26 mouse cellular contexts compared by ENCODE assay signal in genomic region chr9:66171275-66171921, GRCm38 (mm10). TPM values are rescaled to one million over a fixed set of nuclear protein-coding genes. Genes with fewer than 3 reads are reported as not detected.
A peak's percentile ranks its signal among the peaks of the same experiment; 100 is the strongest.
DNase-seq lines count a peak whose midpoint lies in the region; ATAC-seq lines count a peak whose summit lies in the region.
"Had no signal": no experiment of that assay in that cellular context is flagged by ENCODE, and none has a peak within 500 bp of the region (broad histone marks: within the 10 kb centered on the region; RNA-seq: fewer than 3 reads in every experiment).

No protein-coding gene starts in this region.

- H3K36me3 ChIP-seq in liver, embryonic 13.5 days: peaks cover 9% of the 10 kb centered on the region; the same call in 1 of the 2 replicates
- H3K36me3 ChIP-seq in liver, embryonic 11.5 days (ENCODE audit: control insufficient read depth, insufficient read depth, low read length): no peaks in the 10 kb centered on the region
- H3K36me3 ChIP-seq in midbrain, embryonic 11.5 days (ENCODE audit: control insufficient read depth, insufficient read depth, low read length): no peaks in the 10 kb centered on the region
- H3K36me3 ChIP-seq in midbrain, embryonic 13.5 days: no peaks in the 10 kb centered on the region
- H3K36me3 ChIP-seq in lung, embryonic 16.5 days (ENCODE audit: control insufficient read depth, insufficient read depth, low read length): no peaks in the 10 kb centered on the region
- H3K36me3 ChIP-seq: forebrain, embryonic 15.5 days; intestine, embryonic 15.5 days; stomach, embryonic 15.5 days had no signal

- no peaks in the 10 kb centered on the region for H3K9me3 ChIP-seq in liver, embryonic 13.5 days (replicated peaks)
- H3K9me3 ChIP-seq in liver, embryonic 11.5 days (ENCODE audit: control insufficient read depth, low read length): no peaks in the 10 kb centered on the region
- no peaks in the 10 kb centered on the region for H3K9me3 ChIP-seq in midbrain, embryonic 11.5 days (ENCODE audit: control insufficient read depth, low read length)
- H3K9me3 ChIP-seq in midbrain, embryonic 13.5 days: no peaks in the 10 kb centered on the region
- H3K9me3 ChIP-seq in lung, embryonic 16.5 days (ENCODE audit: control insufficient read depth, low read length): no peaks in the 10 kb centered on the region
- H3K9me3 ChIP-seq: forebrain, embryonic 15.5 days; intestine, embryonic 15.5 days; stomach, embryonic 15.5 days had no signal

- H3K4me2 ChIP-seq in liver, embryonic 13.5 days: no peak overlapping the region
- H3K4me2 ChIP-seq in liver, embryonic 11.5 days: no peak overlapping the region
- H3K4me2 ChIP-seq in midbrain, embryonic 11.5 days: no peak overlapping the region
- H3K4me2 ChIP-seq in midbrain, embryonic 13.5 days (replicated peaks): no peak overlapping the region
- H3K4me2 ChIP-seq in lung, embryonic 16.5 days (ENCODE audit: low read depth, low read length): no peak overlapping the region
- H3K4me2 ChIP-seq: forebrain, embryonic 15.5 days; intestine, embryonic 15.5 days; stomach, embryonic 15.5 days had no signal

- DNase-seq in liver, embryonic 13.5 days: no peak
- DNase-seq in liver, embryonic 11.5 days (ENCODE audit: low spot score): no peak
- peak; percentile 85 for DNase-seq in midbrain, embryonic 11.5 days (ENCODE audit: low spot score, missing footprints)
- peak; percentile 56 for DNase-seq in lung, postnatal 36 days
- no peak for DNase-seq in cerebellum, postnatal 4 days (ENCODE audit: low spot score in 2 of 2)
- DNase-seq: adrenal gland, postnatal 25 days; B cell, adult 2 months; cerebellum, adult 18-20 months; cerebellum, postnatal 14 days; gastrocnemius, postnatal 25 days; heart, adult 11 months; heart, postnatal 14 days; kidney, adult 2 months; kidney, postnatal 36 days; left cerebral cortex, postnatal 4 days; right cerebral cortex, postnatal 25 days; thymus, postnatal 14 days had no signal

- ATAC-seq in liver, embryonic 13.5 days (ENCODE audit: low read depth): no peak
- no peak for ATAC-seq in liver, embryonic 11.5 days (replicated peaks; ENCODE audit: low FRiP score)
- no peak for ATAC-seq in midbrain, embryonic 11.5 days (ENCODE audit: low FRiP score)
- ATAC-seq in midbrain, embryonic 13.5 days: no peak
- ATAC-seq in lung, embryonic 16.5 days (ENCODE audit: low read depth): peak; percentile 52
- ATAC-seq: forebrain, embryonic 15.5 days; hindbrain, postnatal 0 days; intestine, embryonic 15.5 days had no signal

- whole genome bisulfite sequencing in liver, embryonic 13.5 days (ENCODE audit: insufficient replicate concordance): 76% methylated on average over 12 of the region's 12 CpGs
- WGBS in liver, embryonic 11.5 days: 76% methylated on average over 12 of the region's 12 CpGs
- 54% methylated on average over 12 of the region's 12 CpGs for WGBS in midbrain, embryonic 11.5 days
- 43% methylated on average over 12 of the region's 12 CpGs for WGBS in midbrain, embryonic 13.5 days
- 53% methylated on average over 12 of the region's 12 CpGs for WGBS in lung, embryonic 16.5 days

- no peaks in the 10 kb centered on the region for H3K27me3 ChIP-seq in liver, embryonic 13.5 days
- no peaks in the 10 kb centered on the region for H3K27me3 ChIP-seq in liver, embryonic 11.5 days (replicated peaks; ENCODE audit: control insufficient read depth, insufficient read depth, low read length)
- H3K27me3 ChIP-seq in midbrain, embryonic 11.5 days (ENCODE audit: control insufficient read depth, insufficient read depth, low read length): no peaks in the 10 kb centered on the region
- H3K27me3 ChIP-seq in midbrain, embryonic 13.5 days: no peaks in the 10 kb centered on the region
- H3K27me3 ChIP-seq in lung, embryonic 16.5 days (ENCODE audit: control insufficient read depth, insufficient read depth, low read depth, low read length): no peaks in the 10 kb centered on the region
- H3K27me3 ChIP-seq: forebrain, embryonic 15.5 days; intestine, embryonic 15.5 days; stomach, embryonic 15.5 days had no signal

- peak overlapping the region; percentile 4; the same call in 1 of the 2 replicates for H3K27ac ChIP-seq in liver, embryonic 13.5 days
- no peak overlapping the region for H3K27ac ChIP-seq in liver, embryonic 11.5 days (ENCODE audit: low read depth, low read length)
- 0 out of 2 replicates have a peak overlapping the region, but pooled peaks have one; percentile 6 for H3K27ac ChIP-seq in midbrain, embryonic 11.5 days (ENCODE audit: low read depth, low read length)
- no peak overlapping the region for H3K27ac ChIP-seq in midbrain, embryonic 13.5 days
- H3K27ac ChIP-seq in lung, embryonic 16.5 days (ENCODE audit: low read length): peak overlapping the region; percentile 68
- H3K27ac ChIP-seq: forebrain, embryonic 15.5 days; hindbrain, postnatal 0 days; intestine, embryonic 15.5 days; layer of hippocampus, adult 2 months; liver, embryonic 14.5 days; macrophage; stomach, embryonic 15.5 days had no signal

- no peak overlapping the region for H3K9ac ChIP-seq in liver, embryonic 13.5 days
- no peak overlapping the region for H3K9ac ChIP-seq in liver, embryonic 11.5 days (ENCODE audit: low read depth, low read length)
- no peak overlapping the region for H3K9ac ChIP-seq in midbrain, embryonic 11.5 days (ENCODE audit: low read length)
- no peak overlapping the region for H3K9ac ChIP-seq in midbrain, embryonic 13.5 days (replicated peaks)
- no peak overlapping the region for H3K9ac ChIP-seq in lung, embryonic 16.5 days (ENCODE audit: low read length)
- H3K9ac ChIP-seq: forebrain, embryonic 15.5 days; intestine, embryonic 15.5 days; liver, embryonic 14.5 days; stomach, embryonic 15.5 days had no signal

- H3K4me3 ChIP-seq in liver, embryonic 13.5 days (replicated peaks): no peak overlapping the region
- H3K4me3 ChIP-seq in liver, embryonic 11.5 days (ENCODE audit: low read depth, low read length): no peak overlapping the region
- no peak overlapping the region for H3K4me3 ChIP-seq in midbrain, embryonic 11.5 days (ENCODE audit: low read depth, low read length)
- no peak overlapping the region for H3K4me3 ChIP-seq in midbrain, embryonic 13.5 days (replicated peaks)
- no peak overlapping the region for H3K4me3 ChIP-seq in lung, embryonic 16.5 days (ENCODE audit: low read length)
- H3K4me3 ChIP-seq: forebrain, embryonic 15.5 days; intestine, embryonic 15.5 days; layer of hippocampus, adult 2 months; stomach, embryonic 15.5 days had no signal

- H3K4me1 ChIP-seq in liver, embryonic 13.5 days (replicated peaks): peaks cover 60% of the 10 kb centered on the region
- H3K4me1 ChIP-seq in liver, embryonic 11.5 days (replicated peaks; ENCODE audit: control insufficient read depth, insufficient read depth, low read length): peaks cover 9% of the 10 kb centered on the region
- peaks cover 21% of the 10 kb centered on the region for H3K4me1 ChIP-seq in midbrain, embryonic 11.5 days (ENCODE audit: control insufficient read depth, insufficient read depth, low read length)
- peaks cover 18% of the 10 kb centered on the region for H3K4me1 ChIP-seq in midbrain, embryonic 13.5 days (replicated peaks)
- H3K4me1 ChIP-seq in lung, embryonic 16.5 days (replicated peaks; ENCODE audit: control insufficient read depth, insufficient read depth, low read length): peaks cover 9% of the 10 kb centered on the region
- H3K4me1 ChIP-seq: intestine, embryonic 15.5 days; stomach, embryonic 15.5 days had no signal

RNA-seq across cellular contexts. Expression of gene Dapk2, which starts 13.4 kb away (rescaled TPM):
- polyA plus RNA-seq in liver, embryonic 13.5 days (2015; fragmentation: Nextera tagmentation; extraction: Ambion mirVana): 20.5 and 23.8 TPM in 2 replicates
- 5.9 and 6.1 TPM in 2 replicates for polyA plus RNA-seq in liver, embryonic 11.5 days (2014; fragmentation: Nextera tagmentation; extraction: Ambion mirVana)
- 6.7 and 7.4 TPM in 2 replicates for polyA plus RNA-seq in midbrain, embryonic 11.5 days (2014; fragmentation: Nextera tagmentation; extraction: Ambion mirVana)
- polyA plus RNA-seq in midbrain, embryonic 13.5 days (2015; fragmentation: Nextera tagmentation; extraction: Ambion mirVana): 1.4 and 2.4 TPM in 2 replicates
- polyA plus RNA-seq in lung, embryonic 16.5 days (2015; fragmentation: Nextera tagmentation; extraction: Ambion mirVana): 22.8 and 27.3 TPM in 2 replicates

RNA-seq across cellular contexts. Expression of gene Ciao2a, which starts 45.0 kb away (rescaled TPM):
- 196 and 222 TPM in 2 replicates for polyA plus RNA-seq in liver, embryonic 13.5 days (2015; fragmentation: Nextera tagmentation; extraction: Ambion mirVana)
- 256 and 260 TPM in 2 replicates for polyA plus RNA-seq in liver, embryonic 11.5 days (2014; fragmentation: Nextera tagmentation; extraction: Ambion mirVana)
- 156 and 171 TPM in 2 replicates for polyA plus RNA-seq in midbrain, embryonic 11.5 days (2014; fragmentation: Nextera tagmentation; extraction: Ambion mirVana)
- polyA plus RNA-seq in midbrain, embryonic 13.5 days (2015; fragmentation: Nextera tagmentation; extraction: Ambion mirVana): 102 and 104 TPM in 2 replicates
- polyA plus RNA-seq in lung, embryonic 16.5 days (2015; fragmentation: Nextera tagmentation; extraction: Ambion mirVana): 139 and 141 TPM in 2 replicates

RNA-seq across cellular contexts. Expression of gene Snx1, which starts 45.0 kb away (rescaled TPM):
- polyA plus RNA-seq in liver, embryonic 13.5 days (2015; fragmentation: Nextera tagmentation; extraction: Ambion mirVana): 79.7 and 94.6 TPM in 2 replicates
- 129 and 139 TPM in 2 replicates for polyA plus RNA-seq in liver, embryonic 11.5 days (2014; fragmentation: Nextera tagmentation; extraction: Ambion mirVana)
- polyA plus RNA-seq in midbrain, embryonic 11.5 days (2014; fragmentation: Nextera tagmentation; extraction: Ambion mirVana): 147 and 150 TPM in 2 replicates
- polyA plus RNA-seq in midbrain, embryonic 13.5 days (2015; fragmentation: Nextera tagmentation; extraction: Ambion mirVana): 101 and 104 TPM in 2 replicates
- 123 TPM in 2 replicates for polyA plus RNA-seq in lung, embryonic 16.5 days (2015; fragmentation: Nextera tagmentation; extraction: Ambion mirVana)

Comparison
In these comparisons a context has a peak if more than half of its experiments do, and no peak if none do; other contexts are left out.
1. H3K27ac ChIP-seq: peak in liver, embryonic 13.5 days (single experiment), midbrain, embryonic 11.5 days (single experiment) and lung, embryonic 16.5 days (single experiment); none in liver, embryonic 11.5 days (single experiment) and midbrain, embryonic 13.5 days (single experiment).
2. DNase-seq: peak in midbrain, embryonic 11.5 days (single experiment) and lung, postnatal 36 days (single experiment); none in liver, embryonic 13.5 days (single experiment), liver, embryonic 11.5 days (single experiment) and cerebellum, postnatal 4 days (0 of 2).